Mouse (Mus musculus) G1E (cell line): ENCODE measurements around the gene Epha5.

Experiments
- CTCF ChIP-seq: IDR thresholded peaks from 2 replicates; pipeline ENCODE4 v1.5.1; 2012; ENCODE audit warnings: low read depth, low read length, inconsistent platforms, mixed read lengths
- GATA1 ChIP-seq: IDR thresholded peaks from 2 replicates; pipeline ENCODE4 v1.6.1; 2012; ENCODE audit warnings: borderline replicate concordance, low read length, inconsistent platforms, mixed read lengths
- GATA2 ChIP-seq: IDR thresholded peaks from 2 replicates; pipeline ENCODE4 v1.6.1; 2012; ENCODE audit warnings: low read depth, low read length, inconsistent platforms, borderline replicate concordance
- POLR2AphosphoS5 ChIP-seq: IDR thresholded peaks from 2 replicates; pipeline ENCODE4 v1.6.1; 2012; ENCODE audit warnings: low read depth, low read length, inconsistent platforms; ENCODE audit not compliant: insufficient replicate concordance
- TAL1 ChIP-seq: conservative IDR thresholded peaks from 2 replicates; pipeline ENCODE4 v1.6.1; 2012; ENCODE audit warnings: low read depth, low read length, inconsistent platforms, mixed read lengths

DNA sequence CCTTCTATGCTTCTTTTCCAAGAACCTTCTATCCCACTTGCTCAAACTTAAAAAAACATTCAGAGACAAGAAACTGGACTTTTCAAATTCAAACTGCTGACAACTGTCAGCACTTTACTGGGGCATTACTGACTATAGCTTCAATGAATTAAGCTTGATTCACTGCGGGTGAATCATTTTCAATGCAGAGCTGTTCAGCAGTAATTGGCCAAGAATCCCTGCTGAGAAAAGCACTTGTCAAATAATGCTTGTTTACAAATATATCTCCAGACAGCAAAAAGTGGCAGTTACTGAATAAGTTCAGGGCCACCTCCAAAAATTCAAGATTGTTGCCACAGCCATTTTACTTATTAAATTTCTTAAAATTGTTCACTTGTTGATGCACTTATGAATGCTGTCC, 4.2 kb downstream of the Epha5 start:
- TF ChIP-seq GATA1 = no peak
- TF ChIP-seq CTCF = no peak
- TF ChIP-seq POLR2AphosphoS5 = no peak
- no peak for TF ChIP-seq GATA2
- TF ChIP-seq TAL1 = no peak
